Mouse (Mus musculus) cerebellum, adult (tissue): ENCODE results near the gene Megf6.
A peak's percentile ranks its signal among the peaks of the same experiment; 100 is the strongest.

Source experiments
- ATAC-seq: cut with Nextera tagmentation; 2 replicates; pipeline ENCODE4 v1.9.2; 2017; ENCODE audit warnings: mild to moderate bottlenecking, moderate library complexity, mixed read lengths; ENCODE audit not compliant: insufficient number of reproducible peaks, low FRiP score, low TSS enrichment

Megf6 gene

GRCm38 (mm10) chr4:154170506-154171150 lies at the start of gene Megf6:
Megf6 (plus strand) TSS chr4:154170730.
- ATAC-seq, result no peak

DNA sequence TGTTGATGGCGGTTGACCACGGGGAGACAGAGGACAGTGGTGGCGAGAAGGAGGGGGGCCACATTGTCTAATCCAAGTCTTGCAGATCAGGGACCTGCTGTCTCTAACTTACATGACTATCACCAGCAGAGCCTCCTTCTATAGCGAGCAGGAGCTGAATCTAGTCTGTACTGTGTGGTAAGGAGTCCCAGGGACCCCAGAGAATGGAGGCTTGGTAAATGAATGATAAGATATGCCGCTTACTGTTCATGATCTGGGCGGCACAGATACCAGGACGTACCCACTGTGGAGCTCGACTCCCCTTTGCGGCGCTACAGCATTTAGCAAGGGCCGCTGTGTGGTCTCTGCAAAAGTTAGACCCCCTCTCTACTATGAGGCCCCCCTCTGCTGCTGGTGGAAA lies 48.7 kb upstream of the Megf6 start:
- ATAC-seq, result no peak

DNA sequence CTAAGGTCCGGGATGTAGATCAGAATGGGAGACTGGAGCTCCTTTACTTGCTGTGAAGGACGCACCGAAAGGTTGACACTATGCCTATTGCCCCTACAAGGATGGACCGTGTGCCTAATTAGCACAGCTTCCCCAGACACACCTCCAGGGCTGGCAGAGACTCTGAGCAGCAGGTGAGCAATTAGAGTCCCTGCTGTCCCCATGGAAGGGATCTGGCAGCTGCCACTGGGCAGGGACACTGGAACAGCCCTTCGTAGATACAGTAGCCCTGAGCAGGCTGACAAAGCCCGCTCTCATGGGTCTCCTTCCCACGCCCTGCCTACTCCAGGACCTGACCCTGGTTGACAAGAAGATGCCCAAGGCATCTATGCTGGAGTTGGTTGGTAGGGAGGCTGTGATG lies 48.2 kb upstream of the Megf6 start:
- no peak for ATAC-seq

DNA sequence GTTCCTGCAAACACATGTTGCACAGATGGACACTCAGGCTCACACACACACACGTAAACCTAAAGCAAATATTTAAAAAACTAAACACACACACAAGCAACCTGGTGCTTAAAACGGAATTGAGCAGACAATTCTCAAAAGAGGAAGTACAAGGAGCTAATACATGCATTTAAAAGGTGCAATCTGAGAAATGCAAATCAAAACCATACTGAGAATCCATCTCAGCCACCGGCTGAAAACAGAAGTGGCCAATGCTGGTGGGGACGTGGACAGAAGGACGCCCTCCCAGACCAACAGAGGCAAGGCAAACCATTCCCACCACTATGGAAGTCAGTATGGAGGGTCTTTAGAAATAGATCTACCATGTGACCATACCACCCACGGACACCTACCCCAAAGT lies 47.0 kb upstream of the Megf6 start:
- ATAC-seq, result no peak

DNA sequence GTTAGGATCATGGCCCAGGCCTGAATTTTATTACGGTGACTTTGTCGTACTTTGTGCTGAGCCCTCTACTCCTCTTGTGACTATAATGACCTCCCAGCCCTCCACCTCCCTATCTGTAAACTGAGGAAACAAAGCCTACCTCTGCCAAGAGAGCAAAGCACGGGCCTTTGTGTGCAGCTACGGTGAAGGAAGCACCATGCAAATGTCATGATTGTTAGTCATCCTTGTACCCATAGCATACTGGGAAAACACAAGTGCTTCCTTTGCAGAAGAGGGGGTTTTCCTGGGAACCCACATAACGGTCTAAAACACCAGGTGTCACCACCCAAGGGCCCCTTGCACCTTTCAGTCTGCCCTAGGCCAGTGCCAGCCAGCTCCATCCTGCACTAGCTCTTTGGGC lies 45.3 kb upstream of the Megf6 start:
- ATAC-seq, result no peak

- no peak for ATAC-seq
Observed at GRCm38 (mm10) chr4:154127273-154127672, 43.3 kb upstream of the Megf6 start.

- no peak for ATAC-seq
Observed at GRCm38 (mm10) chr4:154129950-154130349, 40.6 kb upstream of the Megf6 start.

DNA sequence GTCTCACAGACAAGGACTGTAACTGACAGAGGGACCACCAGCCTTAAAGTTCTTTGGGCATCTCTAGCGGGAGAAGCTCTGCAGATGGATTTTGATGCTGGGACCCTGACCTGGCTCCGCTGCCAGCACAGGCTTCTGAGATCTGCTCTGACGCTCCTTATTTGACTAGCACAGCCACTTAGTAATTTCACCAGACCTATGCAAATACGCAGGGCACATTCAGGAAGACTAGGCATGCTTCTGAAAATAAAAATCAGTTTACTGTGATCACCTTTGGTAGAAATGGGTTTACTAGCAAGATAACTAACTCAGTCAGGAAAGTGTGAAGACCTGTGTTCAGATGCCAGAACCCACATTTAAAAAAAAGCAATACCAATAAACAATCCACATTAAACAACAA lies 38.6 kb upstream of the Megf6 start:
- no peak for ATAC-seq

GRCm38 (mm10) chr4:154134803-154135202 lies 35.7 kb upstream of the Megf6 start:
- ATAC-seq, result no peak

DNA sequence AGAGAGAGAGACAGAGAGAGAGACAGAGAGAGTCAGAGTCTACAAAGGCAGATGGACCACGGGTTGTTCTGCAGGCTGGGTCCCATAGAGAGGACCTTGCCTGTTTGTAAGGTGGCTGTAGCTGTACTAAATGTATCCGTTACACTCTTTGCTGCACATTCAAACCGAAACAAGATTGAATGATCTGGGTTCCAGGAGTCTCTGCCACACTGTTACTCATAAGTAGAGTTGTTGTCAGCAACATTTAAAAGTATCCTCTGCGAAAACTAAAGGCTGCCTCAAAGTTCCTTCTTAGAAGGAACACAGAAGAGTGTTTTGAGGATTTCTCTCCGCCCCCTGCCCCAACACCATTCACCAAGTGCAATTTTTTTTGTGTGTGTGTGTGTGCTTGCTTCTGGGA lies 33.4 kb upstream of the Megf6 start:
- ATAC-seq, result no peak

GRCm38 (mm10) chr4:154139671-154140181 lies 30.8 kb upstream of the Megf6 start:
- ATAC-seq, result peak; percentile 31; the same call in 1 of the 2 replicates

GRCm38 (mm10) chr4:154140182-154140212 lies 30.5 kb upstream of the Megf6 start, which contains the start of gene Trp73:
Trp73 (minus strand) TSS chr4:154140208.
- no peak for ATAC-seq

DNA sequence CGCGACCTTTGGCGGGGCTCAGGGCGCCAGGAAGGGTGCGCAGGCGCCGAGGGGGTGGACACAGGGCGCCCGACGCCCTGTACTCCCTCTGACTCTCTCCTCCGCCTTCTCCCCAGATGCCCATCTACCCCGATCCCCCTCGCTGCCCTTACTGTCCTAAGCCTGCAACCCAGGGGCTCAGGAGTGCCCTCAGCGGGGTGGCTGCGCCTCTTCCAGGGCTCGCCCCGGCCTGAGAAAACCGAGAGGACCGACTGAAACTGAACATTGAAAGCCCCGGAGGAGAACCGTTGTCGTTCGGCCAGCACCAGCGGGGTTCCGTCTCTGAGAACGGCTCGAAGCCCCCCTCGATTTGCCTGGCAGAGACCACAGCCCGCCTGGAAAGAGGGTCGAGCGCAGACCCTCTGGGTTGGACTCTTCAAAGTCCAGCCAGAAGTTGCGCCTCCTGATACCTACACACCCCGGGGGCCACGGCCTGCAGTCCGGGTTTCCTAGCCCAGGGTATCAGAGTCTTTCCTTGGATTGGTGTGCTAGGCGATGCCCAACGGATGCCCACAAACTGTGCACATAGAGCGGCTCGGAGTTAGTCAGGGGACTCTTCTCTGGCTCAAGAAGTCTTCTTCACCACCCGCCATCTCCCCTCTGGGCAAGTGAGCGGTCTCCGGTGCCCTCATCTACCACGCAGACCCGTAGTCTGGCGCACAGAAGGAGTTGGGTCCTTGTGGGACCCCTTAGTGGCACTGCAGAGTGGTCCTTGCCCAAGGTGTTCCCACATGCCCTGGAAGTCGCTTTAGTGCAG lies 30.1 kb upstream of the Megf6 start:
- peak; percentile 18; the same call in 1 of the 2 replicates for ATAC-seq

DNA sequence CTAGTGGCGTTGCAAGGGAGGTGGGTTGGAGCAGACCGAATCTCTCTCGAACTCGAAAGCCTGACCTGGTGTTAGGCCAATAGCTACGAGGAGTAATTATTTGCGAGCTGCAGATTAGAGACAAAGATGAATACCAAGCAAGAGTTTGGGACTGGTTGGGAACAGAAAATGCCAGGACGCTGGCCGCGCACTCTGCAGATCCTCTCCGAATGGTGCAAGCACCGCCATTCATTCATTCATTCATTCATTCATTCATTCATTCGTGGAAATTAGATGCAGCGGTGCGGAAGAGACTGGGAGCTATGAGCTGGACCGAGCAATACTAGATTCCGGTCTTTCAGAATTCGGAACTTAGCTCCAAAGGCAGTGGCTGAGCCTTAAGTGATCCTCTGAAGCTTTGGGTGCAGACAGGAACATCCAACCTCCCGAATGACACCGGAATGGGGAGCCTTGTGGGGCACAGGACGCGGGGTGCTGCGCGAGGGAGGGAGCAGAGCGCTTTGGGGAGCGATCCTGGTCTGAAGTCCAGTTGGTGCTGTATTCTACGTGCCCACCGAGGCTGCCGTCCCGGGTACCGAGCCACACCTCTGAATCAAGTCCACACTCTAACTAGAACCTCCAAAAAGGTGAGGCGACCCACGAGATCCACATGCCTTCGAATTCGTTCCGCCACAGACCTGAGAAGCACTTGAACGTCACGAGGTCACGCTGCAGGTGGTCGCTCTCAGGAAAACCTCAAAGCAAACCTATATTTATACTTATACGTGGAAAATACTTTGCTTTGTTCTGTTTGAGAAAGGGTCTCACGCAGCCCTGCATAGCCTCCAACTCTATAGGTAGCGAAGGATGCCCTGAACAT lies 29.3 kb upstream of the Megf6 start:
- ATAC-seq, result no peak

DNA sequence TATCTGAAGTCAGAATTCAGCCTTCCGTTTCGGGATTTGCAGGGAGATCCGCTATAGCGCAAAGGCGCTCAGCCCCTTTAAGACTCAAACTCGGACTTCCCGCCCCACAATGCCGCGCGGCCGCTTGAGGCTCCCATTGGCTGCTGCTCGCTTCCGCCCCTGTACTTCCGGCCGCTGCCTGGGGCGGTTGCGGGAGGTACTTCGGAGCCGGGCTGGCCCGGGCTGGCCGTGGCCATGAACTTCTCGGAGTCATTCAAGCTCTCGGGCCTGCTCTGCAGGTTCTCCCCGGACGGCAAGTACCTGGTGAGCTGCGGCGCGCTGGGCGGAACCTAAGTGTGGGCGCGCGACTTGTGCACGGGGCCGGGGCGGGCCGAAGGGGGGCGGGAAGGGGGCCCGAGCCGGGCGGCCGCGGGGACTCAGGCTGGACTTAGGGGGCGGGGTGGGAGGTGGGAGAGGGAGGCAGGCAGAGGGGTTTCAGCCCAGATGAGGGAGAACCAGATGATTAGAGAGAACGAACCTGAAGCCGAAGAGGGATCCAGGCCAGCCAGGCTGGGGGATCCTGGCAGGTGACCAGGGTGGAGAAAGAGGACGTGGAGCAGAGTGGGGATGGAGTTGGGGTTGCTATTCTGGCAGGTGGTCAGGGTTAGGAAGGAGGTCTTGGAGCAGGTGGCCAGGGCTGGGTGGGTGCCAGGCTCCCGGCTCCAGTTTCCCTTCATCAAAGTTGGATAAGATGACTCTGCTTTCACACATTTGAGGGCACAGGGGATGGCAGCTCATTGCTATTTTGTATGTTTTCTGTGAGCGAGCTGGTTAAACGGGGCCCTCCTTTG lies 28.1 kb upstream of the Megf6 start, which contains the start of gene Wrap73:
Gene Wrap73, plus strand, starts transcription at position 162 of the 830 bp plus-strand sequence.
- ATAC-seq, result peak; percentile 88

DNA sequence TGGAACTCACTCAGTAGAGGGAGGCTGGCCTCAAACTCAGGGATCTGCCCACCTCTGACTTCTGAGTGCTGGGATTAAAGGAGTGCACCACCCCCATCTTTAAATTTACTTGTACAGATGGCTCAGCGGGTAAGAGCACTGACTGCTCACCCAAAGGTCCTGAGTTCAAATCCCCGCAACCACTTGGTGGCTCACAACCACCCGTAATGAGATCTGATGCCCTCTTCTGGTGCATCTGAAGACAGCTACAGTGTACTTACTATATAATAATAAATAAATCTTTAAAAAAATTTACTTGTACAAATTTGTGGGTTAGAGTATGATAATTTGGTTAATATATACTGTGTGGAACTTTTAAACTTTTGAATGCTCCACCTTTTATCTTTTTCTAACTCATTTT lies 25.8 kb upstream of the Megf6 start:
- no peak for ATAC-seq

DNA sequence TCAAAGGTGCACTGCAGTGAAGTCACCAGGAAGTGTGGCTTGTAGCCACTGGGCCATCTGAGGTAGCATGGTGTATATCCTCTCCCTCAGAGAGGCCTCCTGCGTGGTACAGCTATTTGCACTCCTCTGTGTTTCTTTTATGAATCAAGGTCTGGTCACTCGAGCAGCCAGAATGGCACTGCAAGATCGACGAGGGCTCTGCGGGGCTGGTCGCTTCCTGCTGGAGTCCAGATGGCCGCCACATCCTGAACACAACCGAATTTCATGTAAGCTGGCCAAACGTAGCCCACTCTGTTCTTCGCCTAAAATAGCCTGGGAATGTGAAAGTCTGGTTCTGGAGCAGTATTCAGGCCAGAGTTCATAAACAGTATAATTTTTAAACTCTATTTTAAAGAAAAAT lies 24.2 kb upstream of the Megf6 start:
- ATAC-seq, result peak; percentile 64; the same call in 1 of the 2 replicates

GRCm38 (mm10) chr4:154154104-154154503 lies 16.4 kb upstream of the Megf6 start:
- ATAC-seq, result no peak

- no peak for ATAC-seq
Observed at GRCm38 (mm10) chr4:154156050-154156449, 14.5 kb upstream of the Megf6 start.

DNA sequence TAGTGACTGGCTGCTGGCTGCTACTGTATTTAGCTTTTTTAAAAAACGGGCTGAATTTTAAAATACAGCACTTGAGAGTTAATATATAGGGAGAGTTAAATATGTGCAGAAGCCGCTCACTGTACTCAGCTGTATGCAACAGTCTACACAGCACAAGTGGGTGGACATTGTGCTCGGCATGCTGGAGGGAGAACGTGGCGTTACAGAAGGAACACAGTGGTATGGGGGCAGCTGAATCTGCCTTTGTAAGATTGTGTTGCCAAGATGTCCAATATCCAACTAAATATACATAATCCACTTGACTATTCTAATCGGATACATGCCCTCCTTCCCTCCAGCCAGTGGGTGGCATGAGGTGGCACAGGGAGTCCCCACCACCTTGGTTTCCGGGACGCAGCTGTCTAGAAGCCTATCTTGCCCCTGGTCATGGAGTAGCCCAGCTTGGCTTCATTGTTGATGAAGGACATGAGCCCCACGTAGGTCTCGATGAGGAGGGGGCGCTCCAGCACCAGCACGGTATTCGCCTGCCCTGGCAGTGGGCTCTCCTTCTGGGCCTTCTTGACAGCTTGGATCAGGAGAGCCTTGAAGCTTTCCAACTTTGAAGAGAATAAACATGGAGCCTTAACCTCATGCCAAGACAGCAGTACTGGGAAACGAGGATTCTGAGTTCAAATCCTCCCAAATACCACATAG lies 12.4 kb upstream of the Megf6 start:
- no peak for ATAC-seq
